8 mouse cellular contexts compared by ENCODE assay signal in genomic region chr4:86924804-86925458, GRCm38 (mm10). TPM values are rescaled to one million over a fixed set of nuclear protein-coding genes. Genes with fewer than 3 reads are reported as not detected.
DNase-seq lines count a peak whose midpoint lies in the region; ATAC-seq and TF ChIP-seq lines count a peak whose summit lies in the region.

No protein-coding gene starts in this region.

- peak; percentile 91 for DNase-seq in kidney, postnatal 4 days
- DNase-seq in lung, adult 2 months: peak; percentile 68
- DNase-seq in retina, adult 2 months (ENCODE audit: low read depth, low spot score): peak; percentile 50
- peak; percentile 87 for DNase-seq in thymus, postnatal 4 days

- TF ChIP-seq CTCF in E14TG2a.4 (conservative IDR thresholded peaks at IDR 0.05; ENCODE audit: low read length): peak; percentile 69
- peak; percentile 80 for TF ChIP-seq CTCF in bone marrow macrophage, adult 2 months (IDR thresholded peaks at IDR 0.05; ENCODE audit: low read depth, low read length)
- peak; percentile 92 for TF ChIP-seq CTCF in embryonic fibroblast, embryonic 13.5 days (IDR thresholded peaks at IDR 0.05; ENCODE audit: borderline replicate concordance, insufficient read depth, low read length)
- peak; percentile 92 for TF ChIP-seq CTCF in lung, adult 2 months (IDR thresholded peaks at IDR 0.05; ENCODE audit: insufficient read depth, low read length)

- H3K36me3 ChIP-seq in E14TG2a.4 (ENCODE audit: insufficient read depth, low read length): no peaks in the 10 kb centered on the region
- H3K36me3 ChIP-seq in heart, embryonic 11.5 days (ENCODE audit: control insufficient read depth, insufficient read depth, low read length): no peaks in the 10 kb centered on the region

- H3K4me3 ChIP-seq in E14TG2a.4 (replicated peaks; ENCODE audit: low read length): no peak overlapping the region
- H3K4me3 ChIP-seq in bone marrow macrophage, adult 2 months (ENCODE audit: insufficient read depth, low read length): no peak overlapping the region
- no peak overlapping the region for H3K4me3 ChIP-seq in embryonic fibroblast, embryonic 13.5 days (ENCODE audit: insufficient read depth, low read length)
- no peak overlapping the region for H3K4me3 ChIP-seq in heart, embryonic 11.5 days (ENCODE audit: low read depth, low read length)
- no peak overlapping the region for H3K4me3 ChIP-seq in lung, adult 2 months (replicated peaks; ENCODE audit: extremely low read depth, low read depth, low read length)

- WGBS in heart, embryonic 11.5 days (ENCODE audit: insufficient replicate concordance): 8% methylated on average over 9 of the region's 9 CpGs
- WGBS in lung, adult 2 months: 8% methylated on average over 9 of the region's 9 CpGs

- TF ChIP-seq POLR2A in bone marrow macrophage, adult 2 months (IDR thresholded peaks at IDR 0.05; ENCODE audit: borderline replicate concordance, low read depth, low read length): no peak
- no peak for TF ChIP-seq POLR2A in embryonic fibroblast, embryonic 13.5 days (IDR thresholded peaks at IDR 0.05; ENCODE audit: low read depth, low read length)
- no peak for TF ChIP-seq POLR2A in lung, adult 2 months (IDR thresholded peaks at IDR 0.05; ENCODE audit: borderline replicate concordance, extremely low read depth, low read depth, low read length)

- ATAC-seq in heart, embryonic 11.5 days (replicated peaks; ENCODE audit: insufficient number of reproducible peaks, low FRiP score, low TSS enrichment): no peak

- no peaks in the 10 kb centered on the region for H3K27me3 ChIP-seq in E14TG2a.4 (ENCODE audit: insufficient read depth, low read length)
- H3K27me3 ChIP-seq in heart, embryonic 11.5 days (ENCODE audit: control insufficient read depth, insufficient read depth, low read length): no peaks in the 10 kb centered on the region

- H3K9ac ChIP-seq in heart, embryonic 11.5 days (ENCODE audit: low read depth, low read length): no peak overlapping the region

- H3K4me1 ChIP-seq in E14TG2a.4 (replicated peaks; ENCODE audit: low read depth, low read length): peaks cover 10% of the 10 kb centered on the region
- H3K4me1 ChIP-seq in bone marrow macrophage, adult 2 months (ENCODE audit: control insufficient read depth, insufficient read depth, low read length): no peaks in the 10 kb centered on the region
- no peaks in the 10 kb centered on the region for H3K4me1 ChIP-seq in embryonic fibroblast, embryonic 13.5 days (ENCODE audit: control insufficient read depth, insufficient read depth, low read length)
- no peaks in the 10 kb centered on the region for H3K4me1 ChIP-seq in heart, embryonic 11.5 days (ENCODE audit: control insufficient read depth, insufficient read depth, low read length)
- no peaks in the 10 kb centered on the region for H3K4me1 ChIP-seq in lung, adult 2 months (ENCODE audit: control insufficient read depth, insufficient read depth, low read length)

- H3K9me3 ChIP-seq in E14TG2a.4 (ENCODE audit: low read length): no peaks in the 10 kb centered on the region
- H3K9me3 ChIP-seq in heart, embryonic 11.5 days (replicated peaks; ENCODE audit: control insufficient read depth, low read length): no peaks in the 10 kb centered on the region

- no peak overlapping the region for H3K27ac ChIP-seq in bone marrow macrophage, adult 2 months (ENCODE audit: insufficient read depth, low read depth, low read length)
- no peak overlapping the region for H3K27ac ChIP-seq in embryonic fibroblast, embryonic 13.5 days (ENCODE audit: insufficient read depth, low read length)
- no peak overlapping the region for H3K27ac ChIP-seq in heart, embryonic 11.5 days (ENCODE audit: low read depth, low read length)

- H3K4me2 ChIP-seq in heart, embryonic 11.5 days: peak overlapping the region; percentile 12; the same call in 1 of the 2 replicates

RNA-seq across cellular contexts. Expression of gene Acer2, which starts 50.7 kb away (rescaled TPM):
- polyA plus RNA-seq in bone marrow macrophage, adult 2 months (2012; ENCODE audit: insufficient read depth, insufficient read length, missing spikeins): 0.72 TPM in 1 of 2 replicates, not detected in the other
- polyA plus RNA-seq in embryonic fibroblast, embryonic 13.5 days (2011; ENCODE audit: insufficient read length, low read depth, missing spikeins): 0.77 and 1.1 TPM in 2 replicates
- 34.1 and 38.3 TPM in 2 replicates for polyA plus RNA-seq in heart, embryonic 11.5 days (2014; fragmentation: Nextera tagmentation; extraction: Ambion mirVana)
- 179 and 323 TPM in 2 replicates for polyA plus RNA-seq in lung, adult 2 months (2012; rRNA removed)

Comparison
In these comparisons a context has a peak if more than half of its experiments do, and no peak if none do; other contexts are left out.
1. RNA of gene Acer2, which starts 50.7 kb away (polyA plus RNA-seq): 179 to 323 TPM in lung, adult 2 months and 34.1 to 38.3 TPM in heart, embryonic 11.5 days; 0.77 to 1.1 TPM in embryonic fibroblast, embryonic 13.5 days and 0.72 TPM in bone marrow macrophage, adult 2 months; every median in the first group is over 10 times any median in the second.
2. Peak in every context shown above with its lines, with median percentiles within 50 percentile points of each other: CTCF ChIP-seq and DNase-seq.